Mouse (Mus musculus) small intestine, adult 2 months (tissue): ENCODE results near the gene Dnajc1.

Experiments
- CTCF ChIP-seq: fragments of 200-500 bp; IDR thresholded peaks from 2 replicates; pipeline ENCODE4 v1.5.1; 2012; ENCODE audit warnings: low read depth, mild to moderate bottlenecking, control low read depth, inconsistent platforms, low read length, moderate library complexity, mixed read lengths; ENCODE audit not compliant: insufficient replicate concordance, insufficient read length; ENCODE audit errors: extremely low read depth
- POLR2A ChIP-seq: fragments of 200-500 bp; IDR thresholded peaks from 2 replicates; pipeline ENCODE4 v1.6.1; 2012; ENCODE audit warnings: low read depth, mild to moderate bottlenecking, control low read depth, inconsistent platforms, low read length, moderate library complexity

DNA sequence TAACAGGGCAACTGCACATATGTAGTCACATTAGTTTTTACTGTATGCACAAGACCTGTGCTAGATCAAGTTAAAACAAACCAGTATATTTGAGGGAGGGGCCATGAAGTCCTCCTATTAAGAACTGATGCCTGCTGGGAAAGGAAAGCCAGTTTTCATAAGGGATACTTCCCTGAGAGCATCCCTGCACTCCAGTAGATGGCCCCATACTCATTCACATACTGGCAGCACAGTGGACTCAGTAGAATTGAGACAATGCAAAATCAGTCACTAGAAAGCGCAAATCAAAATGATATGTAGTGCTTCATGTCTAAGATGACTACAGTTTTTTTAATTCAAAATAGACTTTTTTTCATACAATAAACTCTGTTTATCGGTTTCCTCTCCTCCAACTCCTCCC, 40.0 kb downstream of the Dnajc1 start:
- TF ChIP-seq CTCF (no peak), POLR2A (no peak)
